Mouse (Mus musculus) cerebellum, adult 2 months (tissue): ENCODE measurements around the gene Map1s.

ENCODE experiments used
- CTCF ChIP-seq: fragments of 200-500 bp; IDR thresholded peaks from 2 replicates; pipeline ENCODE4 v1.5.1; 2011; ENCODE audit warnings: low read depth, mild to moderate bottlenecking, control low read depth, low read length, moderate library complexity, borderline replicate concordance; ENCODE audit not compliant: insufficient read depth
- POLR2A ChIP-seq: fragments of 200-500 bp; IDR thresholded peaks from 2 replicates; pipeline ENCODE4 v1.6.1; 2011; ENCODE audit warnings: low read length, control low read depth, borderline replicate concordance; ENCODE audit not compliant: insufficient read depth

DNA sequence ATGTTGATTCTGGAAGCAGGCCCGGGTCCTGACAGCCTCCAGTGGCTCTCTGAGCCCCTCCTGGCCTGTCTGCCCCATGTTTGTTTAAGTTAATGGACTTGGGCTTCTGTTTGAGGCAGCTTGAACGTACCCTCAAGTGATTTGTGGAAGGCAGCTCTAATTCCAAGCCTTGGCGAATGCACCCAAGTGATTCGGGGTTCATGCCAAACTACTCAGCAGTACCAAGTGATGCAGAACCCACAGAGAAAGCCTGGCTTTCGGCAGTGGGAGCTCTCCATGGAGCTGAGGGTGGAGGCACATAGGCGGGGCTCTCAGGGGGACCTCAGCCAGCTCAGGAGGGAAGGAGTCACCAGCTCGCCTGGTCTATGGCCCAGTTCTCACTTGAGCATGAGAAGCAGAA lies 29.1 kb downstream of the Map1s start:
- TF ChIP-seq CTCF: no peak
- TF ChIP-seq POLR2A: no peak
